Mouse (Mus musculus): ENCODE data around the gene Vmn1r29.
"Not testable (repeated sequence)": the region's sequence is repeated elsewhere in the genome, so short reads cannot be mapped to it uniquely, and the experiment has no call there.

The Vmn1r29 gene

GRCm38 (mm10) chr6:58301249-58301648 is at the start of gene Vmn1r29:
TSS of gene Vmn1r29 (plus strand) at chr6:58301549.
- DNase-seq (ENCODE audit: low spot score) = no peak

- no peak for DNase-seq (ENCODE audit: low spot score)
These were observed 39.6 kb upstream of the Vmn1r29 start, which contains the start of gene Vmn1r28 for GRCm38 (mm10) chr6:58261737-58262136. TSS of gene Vmn1r28 (plus strand) at chr6:58262037.

- not testable (repeated sequence) for DNase-seq (ENCODE audit: low spot score)
These were observed 21.7 kb upstream of the Vmn1r29 start for GRCm38 (mm10) chr6:58279661-58280060.

- DNase-seq (ENCODE audit: low spot score) = no peak
These were observed 9.1 kb upstream of the Vmn1r29 start for GRCm38 (mm10) chr6:58292201-58292600.

GRCm38 (mm10) chr6:58298511-58298910 is 2.8 kb upstream of the Vmn1r29 start:
- not testable (repeated sequence) for DNase-seq (ENCODE audit: low spot score)

- DNase-seq (ENCODE audit: low spot score) = not testable (repeated sequence)
These were observed 29.3 kb downstream of the Vmn1r29 start for GRCm38 (mm10) chr6:58330686-58331085.

Data from left cerebral cortex, adult 11 months (tissue).